Mouse (Mus musculus): ENCODE data around the gene Folr2. TPM values are rescaled to one million over a fixed set of nuclear protein-coding genes. Genes with fewer than 3 reads are reported as not detected.

Gene Folr2
- polyA plus RNA-seq, 1 experiment from 2014 or later: not detected

- ATAC-seq (ENCODE audit: low read depth): peak; percentile 44; the same call in 1 of the 2 replicates
- peaks cover 13% of the 10 kb centered on the region; the same call in 1 of the 2 replicates for H3K4me1 ChIP-seq (ENCODE audit: control insufficient read depth, insufficient read depth, low read length)
- H3K27ac ChIP-seq (ENCODE audit: low read depth, low read length): no peak overlapping the region
- H3K4me2 ChIP-seq (ENCODE audit: low read depth, low read length): peak overlapping the region; percentile 51
- WGBS: under 1% methylated on average over 63 of the region's 71 CpGs
- no peaks in the 10 kb centered on the region for H3K36me3 ChIP-seq (ENCODE audit: control insufficient read depth, insufficient read depth, low read length)
- H3K9me3 ChIP-seq (ENCODE audit: control insufficient read depth, low read length): no peaks in the 10 kb centered on the region
- peaks cover 54% of the 10 kb centered on the region for H3K27me3 ChIP-seq (ENCODE audit: control insufficient read depth, insufficient read depth, low read length)
- peak overlapping the region; percentile 34 for H3K4me3 ChIP-seq (ENCODE audit: low read depth, low read length)
- 0 out of 2 replicates have a peak overlapping the region, but pooled peaks have one; percentile 21 for H3K9ac ChIP-seq (replicated peaks; ENCODE audit: low read depth, low read length)
Observed at GRCm38 (mm10) chr7:101821571-101822501, 35.2 kb downstream of the Folr2 start.

DNA sequence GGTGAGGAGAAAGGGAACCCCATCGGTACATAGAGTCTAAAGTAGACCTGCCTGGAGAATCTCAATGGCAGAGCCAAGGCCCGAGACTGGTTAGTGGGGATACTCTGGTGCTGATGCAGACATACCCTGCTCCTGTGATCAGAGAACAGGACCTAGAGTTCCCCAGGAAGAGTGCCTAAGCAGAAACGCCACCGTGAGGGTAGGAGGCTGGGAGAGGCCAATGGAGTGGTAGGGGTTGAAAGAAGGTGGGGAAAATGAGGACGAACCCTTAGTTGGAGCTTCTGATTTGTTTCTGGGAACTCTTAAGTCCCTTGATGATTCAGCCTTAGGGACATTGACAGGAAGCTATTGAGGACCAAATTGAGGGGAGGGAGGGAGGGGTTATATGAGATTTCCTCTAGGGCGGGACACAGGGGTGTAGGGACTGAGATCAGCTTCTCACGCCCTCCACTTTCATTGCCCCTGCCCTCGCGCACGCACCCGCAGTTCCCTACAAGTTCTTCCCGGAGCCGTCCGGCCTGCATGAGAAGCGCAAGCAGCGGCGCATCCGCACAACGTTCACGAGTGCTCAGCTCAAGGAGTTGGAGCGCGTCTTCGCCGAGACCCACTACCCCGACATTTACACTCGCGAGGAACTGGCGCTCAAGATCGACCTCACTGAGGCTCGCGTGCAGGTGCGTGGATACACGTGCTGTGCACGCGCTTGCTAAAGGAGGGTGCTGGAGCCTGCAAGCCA lies 36.5 kb downstream of the Folr2 start:
- WGBS: 3% methylated on average over 34 of the region's 35 CpGs
- Histone ChIP-seq H3K4me1 (ENCODE audit: control insufficient read depth, insufficient read depth, low read length) (peaks cover 13% of the 10 kb centered on the region; the same call in 1 of the 2 replicates), H3K36me3 (ENCODE audit: control insufficient read depth, insufficient read depth, low read length) (no peaks in the 10 kb centered on the region), H3K4me2 (ENCODE audit: low read depth, low read length) (peak overlapping the region; percentile 51), H3K9ac (replicated peaks; ENCODE audit: low read depth, low read length) (no peak overlapping the region), H3K27me3 (ENCODE audit: control insufficient read depth, insufficient read depth, low read length) (peaks cover 54% of the 10 kb centered on the region), H3K27ac (ENCODE audit: low read depth, low read length) (no peak overlapping the region), H3K4me3 (ENCODE audit: low read depth, low read length) (peak overlapping the region; percentile 19; the same call in 1 of the 2 replicates), H3K9me3 (ENCODE audit: control insufficient read depth, low read length) (no peaks in the 10 kb centered on the region)
- no peak for ATAC-seq (ENCODE audit: low read depth)

DNA sequence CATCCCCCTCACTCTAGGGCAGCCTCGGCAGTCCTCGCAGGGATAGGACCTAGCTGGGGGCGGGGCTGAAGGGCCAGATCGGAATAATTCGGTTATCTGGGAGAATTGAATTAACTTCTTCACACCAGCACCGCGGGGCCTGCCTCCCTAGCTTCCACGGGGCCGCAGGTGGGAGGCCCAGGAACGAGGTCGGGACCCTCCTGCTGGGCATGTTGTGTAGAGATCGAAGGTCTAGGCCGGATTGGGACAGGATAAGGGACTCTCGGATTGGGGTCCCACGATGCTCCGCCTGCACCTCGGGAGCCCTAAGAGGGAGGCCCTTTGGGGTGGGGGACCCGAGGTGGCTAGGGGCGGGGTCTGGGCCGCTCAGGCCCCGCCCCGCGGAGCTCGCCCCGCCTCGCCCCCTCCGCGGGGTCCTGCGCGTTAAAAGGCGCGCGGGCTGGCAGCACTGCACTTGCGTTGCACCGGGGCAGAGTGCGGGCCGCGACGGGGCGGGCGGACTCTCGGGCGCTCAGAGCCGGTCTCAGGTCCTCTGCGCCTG lies 39.1 kb downstream of the Folr2 start, which contains the start of gene Phox2a:
TSS of gene Phox2a (plus strand) at position 453 of the 541 bp plus-strand sequence.
- Histone ChIP-seq H3K27me3 (ENCODE audit: control insufficient read depth, insufficient read depth, low read length) (peaks cover 53% of the 10 kb centered on the region), H3K36me3 (ENCODE audit: control insufficient read depth, insufficient read depth, low read length) (no peaks in the 10 kb centered on the region), H3K4me1 (ENCODE audit: control insufficient read depth, insufficient read depth, low read length) (peaks cover 13% of the 10 kb centered on the region; the same call in 1 of the 2 replicates), H3K4me3 (ENCODE audit: low read depth, low read length) (peak within 1 kb of the TSS; percentile 17), H3K9ac (replicated peaks; ENCODE audit: low read depth, low read length) (peak within 1 kb of the TSS; percentile 22; the same call in 1 of the 2 replicates), H3K4me2 (ENCODE audit: low read depth, low read length) (peak within 1 kb of the TSS; percentile 35), H3K9me3 (ENCODE audit: control insufficient read depth, low read length) (no peaks in the 10 kb centered on the region), H3K27ac (ENCODE audit: low read depth, low read length) (no peak within 1 kb of the TSS)
- ATAC-seq (ENCODE audit: low read depth): no peak
- WGBS: under 1% methylated on average over 37 of the region's 45 CpGs

Small RNA genes within 50 kb of the gene (microRNA-seq; reads per million reads assigned to microRNA genes)
- gene Gm22655: not detected

Other genes with a start within 250 kb of the Folr2 start
- 36.1 and 37.5 TPM in 2 replicates for gene Clpb, start 193.6 kb downstream of the Folr2 start, polyA plus RNA-seq (2014; fragmentation: Nextera tagmentation; extraction: Ambion mirVana)
- 1.8 and 2.4 TPM in 2 replicates for gene Phox2a, start 38.9 kb downstream of the Folr2 start, polyA plus RNA-seq (2014; fragmentation: Nextera tagmentation; extraction: Ambion mirVana)
- 6.6 and 9.3 TPM in 2 replicates for gene Inppl1, start 19.0 kb downstream of the Folr2 start, polyA plus RNA-seq (2014; fragmentation: Nextera tagmentation; extraction: Ambion mirVana)
- 61.0 and 77.4 TPM in 2 replicates for gene Anapc15, start 6.5 kb upstream of the Folr2 start, polyA plus RNA-seq (2014; fragmentation: Nextera tagmentation; extraction: Ambion mirVana)
- gene Folr1, start 13.6 kb upstream of the Folr2 start, polyA plus RNA-seq (2014; fragmentation: Nextera tagmentation; extraction: Ambion mirVana): 1.1 and 1.4 TPM in 2 replicates
- gene Lamtor1, start 48.7 kb upstream of the Folr2 start, polyA plus RNA-seq (2014; fragmentation: Nextera tagmentation; extraction: Ambion mirVana): 134 and 147 TPM in 2 replicates
- 0.25 and 0.31 TPM in 2 replicates for gene Tomt, start 49.2 kb upstream of the Folr2 start, polyA plus RNA-seq (2014; fragmentation: Nextera tagmentation; extraction: Ambion mirVana)
- 7.2 and 8.3 TPM in 2 replicates for gene Lrrc51, start 76.7 kb upstream of the Folr2 start, polyA plus RNA-seq (2014; fragmentation: Nextera tagmentation; extraction: Ambion mirVana)
- gene Numa1, start 76.9 kb upstream of the Folr2 start, polyA plus RNA-seq (2014; fragmentation: Nextera tagmentation; extraction: Ambion mirVana): 52.4 and 54.0 TPM in 2 replicates
- gene Il18bp, start 161.5 kb upstream of the Folr2 start, polyA plus RNA-seq (2014; fragmentation: Nextera tagmentation; extraction: Ambion mirVana): 3.5 and 4.7 TPM in 2 replicates
- 31.3 and 35.4 TPM in 2 replicates for gene Rnf121, start 208.3 kb upstream of the Folr2 start, polyA plus RNA-seq (2014; fragmentation: Nextera tagmentation; extraction: Ambion mirVana)
- gene Xndc1, start 208.3 kb upstream of the Folr2 start, polyA plus RNA-seq (2014; fragmentation: Nextera tagmentation; extraction: Ambion mirVana): 20.3 and 22.0 TPM in 2 replicates
- gene Xntrpc, start 208.5 kb upstream of the Folr2 start, polyA plus RNA-seq (2014; fragmentation: Nextera tagmentation; extraction: Ambion mirVana): 0.98 and 1.5 TPM in 2 replicates
- gene Trpc2, start 225.9 kb upstream of the Folr2 start, polyA plus RNA-seq (2014; fragmentation: Nextera tagmentation; extraction: Ambion mirVana): not detected in 2 replicates
- gene Art1, start 244.5 kb upstream of the Folr2 start, polyA plus RNA-seq (2014; fragmentation: Nextera tagmentation; extraction: Ambion mirVana): 0.50 and 0.58 TPM in 2 replicates

All from neural tube, embryonic 14.5 days (tissue).